In the genomic region with DNA sequence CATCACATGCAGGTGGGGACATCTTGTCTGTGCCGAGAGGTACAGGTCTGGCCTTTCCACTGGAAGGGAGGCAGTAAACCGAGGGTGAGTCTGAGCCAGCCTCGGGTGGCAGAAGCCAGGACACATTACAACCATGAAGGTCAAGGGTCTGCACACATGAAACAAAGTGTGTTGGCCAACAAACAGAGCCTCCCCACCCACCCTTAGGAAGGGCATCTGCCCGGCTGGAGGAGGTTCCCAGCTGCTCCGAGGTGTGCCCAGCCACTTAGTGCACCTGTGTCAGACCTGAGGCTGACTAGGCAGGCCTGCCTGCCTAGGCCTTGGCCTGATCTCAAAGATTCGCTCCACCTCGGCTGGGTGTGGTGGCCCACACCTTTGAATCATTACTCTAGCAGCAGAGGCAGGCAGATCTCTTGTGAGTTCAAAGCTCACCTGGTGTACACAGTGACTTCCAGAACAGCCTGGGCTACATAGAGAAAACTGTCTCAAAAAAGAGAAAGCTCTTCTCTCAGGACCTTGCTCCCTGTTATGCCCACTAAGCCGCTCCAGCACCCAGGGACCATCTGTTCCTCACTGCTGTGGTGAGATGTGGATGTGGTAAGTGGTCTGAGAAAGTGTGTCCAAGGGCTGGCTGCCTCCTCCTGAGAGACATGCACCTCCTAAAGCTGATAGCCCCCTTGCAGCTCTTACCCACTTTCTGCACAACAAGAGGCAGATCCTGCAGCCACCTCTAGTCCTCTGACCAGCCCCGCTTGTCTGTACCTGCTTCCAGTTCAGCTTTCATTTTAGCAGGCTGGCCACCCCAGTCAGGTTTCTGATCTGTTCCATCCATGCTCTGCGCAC, we compare ENCODE assay signal across 8 mouse cellular contexts. TPM values are rescaled to one million over a fixed set of nuclear protein-coding genes. Genes with fewer than 3 reads are reported as not detected.
DNase-seq lines count a peak whose midpoint lies in the region; ATAC-seq lines count a peak whose summit lies in the region.

No protein-coding gene starts in this region.

- H3K9me3 ChIP-seq in forebrain, embryonic 14.5 days (replicated peaks; ENCODE audit: control insufficient read depth, low read length) = no peaks in the 10 kb centered on the region
- no peaks in the 10 kb centered on the region for H3K9me3 ChIP-seq in kidney, embryonic 14.5 days (ENCODE audit: control insufficient read depth, low read length)
- H3K9me3 ChIP-seq in midbrain, embryonic 14.5 days (ENCODE audit: control insufficient read depth, low read length) = no peaks in the 10 kb centered on the region

- H3K4me3 ChIP-seq in forebrain, embryonic 14.5 days (ENCODE audit: low read depth, low read length) = no peak overlapping the region
- H3K4me3 ChIP-seq in kidney, embryonic 14.5 days (ENCODE audit: low read length) = no peak overlapping the region
- H3K4me3 ChIP-seq in midbrain, embryonic 14.5 days (replicated peaks; ENCODE audit: low read depth, low read length) = no peak overlapping the region

- H3K27me3 ChIP-seq in forebrain, embryonic 14.5 days (replicated peaks; ENCODE audit: control insufficient read depth, insufficient read depth, low read length) = no peaks in the 10 kb centered on the region
- no peaks in the 10 kb centered on the region for H3K27me3 ChIP-seq in kidney, embryonic 14.5 days (ENCODE audit: control insufficient read depth, insufficient read depth, low read length)
- H3K27me3 ChIP-seq in midbrain, embryonic 14.5 days (ENCODE audit: control insufficient read depth, insufficient read depth, low read length) = no peaks in the 10 kb centered on the region

- no peak overlapping the region for H3K4me2 ChIP-seq in forebrain, embryonic 14.5 days (ENCODE audit: low read length)
- peak overlapping the region; percentile 89; the same call in 1 of the 2 replicates for H3K4me2 ChIP-seq in kidney, embryonic 14.5 days (replicated peaks; ENCODE audit: low read depth, low read length)
- peak overlapping the region; percentile 99 for H3K4me2 ChIP-seq in midbrain, embryonic 14.5 days (ENCODE audit: low read length)

- peaks cover 8% of the 10 kb centered on the region for H3K36me3 ChIP-seq in forebrain, embryonic 14.5 days (ENCODE audit: control insufficient read depth, insufficient read depth, low read length)
- peaks cover 7% of the 10 kb centered on the region; the same call in 1 of the 2 replicates for H3K36me3 ChIP-seq in kidney, embryonic 14.5 days (ENCODE audit: control insufficient read depth, insufficient read depth, low read length)
- peaks cover 8% of the 10 kb centered on the region for H3K36me3 ChIP-seq in midbrain, embryonic 14.5 days (ENCODE audit: control insufficient read depth, insufficient read depth, low read length)

- WGBS in forebrain, embryonic 14.5 days = 86% methylated on average over 10 of the region's 10 CpGs
- WGBS in kidney, embryonic 14.5 days = 72% methylated on average over 10 of the region's 10 CpGs
- WGBS in midbrain, embryonic 14.5 days = 88% methylated on average over 10 of the region's 10 CpGs

- peak overlapping the region; percentile 6; the same call in 1 of the 2 replicates for H3K9ac ChIP-seq in forebrain, embryonic 14.5 days (ENCODE audit: low read length)
- peak overlapping the region; percentile 100; the same call in 1 of the 2 replicates for H3K9ac ChIP-seq in kidney, embryonic 14.5 days (ENCODE audit: low read depth, low read length)
- 0 out of 2 replicates have a peak overlapping the region, but pooled peaks have one; percentile 100 for H3K9ac ChIP-seq in midbrain, embryonic 14.5 days (replicated peaks; ENCODE audit: low read length)

- DNase-seq in kidney, adult 11 months = peak; percentile 67
- no peak for DNase-seq in kidney, postnatal 36 days
- DNase-seq in ZHBTc4 (ENCODE audit: low read depth, low spot score) = peak; percentile 24
- DNase-seq in forebrain, embryonic 14.5 days (ENCODE audit: low spot score) = no peak
- no peak for DNase-seq in midbrain, embryonic 14.5 days
- DNase-seq in embryo, embryonic 9.5 days (ENCODE audit: extremely low spot score) = no peak

- H3K27ac ChIP-seq in forebrain, embryonic 14.5 days (ENCODE audit: low read depth, low read length) = peak overlapping the region; percentile 99
- peak overlapping the region; percentile 99 for H3K27ac ChIP-seq in kidney, embryonic 14.5 days (ENCODE audit: low read depth, low read length)
- H3K27ac ChIP-seq in midbrain, embryonic 14.5 days (replicated peaks; ENCODE audit: low read depth, low read length) = peak overlapping the region; percentile 100

- peaks cover 16% of the 10 kb centered on the region for H3K4me1 ChIP-seq in forebrain, embryonic 14.5 days (ENCODE audit: control insufficient read depth, insufficient read depth, low read length)
- peaks cover 29% of the 10 kb centered on the region for H3K4me1 ChIP-seq in kidney, embryonic 14.5 days (ENCODE audit: control insufficient read depth, insufficient read depth, low read length)
- H3K4me1 ChIP-seq in midbrain, embryonic 14.5 days (ENCODE audit: control insufficient read depth, insufficient read depth, low read length) = peaks cover 25% of the 10 kb centered on the region

- ATAC-seq in forebrain, embryonic 14.5 days = no peak
- ATAC-seq in kidney, embryonic 14.5 days (ENCODE audit: low FRiP score, low TSS enrichment) = no peak
- ATAC-seq in midbrain, embryonic 14.5 days (ENCODE audit: low FRiP score, low TSS enrichment) = no peak
- ATAC-seq in erythroblast, adult 5-6 weeks (replicated peaks; ENCODE audit: low FRiP score, poor library complexity, severe bottlenecking) = no peak

RNA-seq across cellular contexts. Expression of a gene that starts 3.1 kb away (rescaled TPM):
- 3,852 and 3,863 TPM in 2 replicates for polyA plus RNA-seq in forebrain, embryonic 14.5 days (2014; fragmentation: Nextera tagmentation; extraction: Ambion mirVana)
- 2,303 and 2,603 TPM in 2 replicates for polyA plus RNA-seq in kidney, embryonic 14.5 days (2014; fragmentation: Nextera tagmentation; extraction: Ambion mirVana)
- 4,502 and 4,930 TPM in 2 replicates for polyA plus RNA-seq in midbrain, embryonic 14.5 days (2014; fragmentation: Nextera tagmentation; extraction: Ambion mirVana)
- 637 and 655 TPM in 2 replicates for total RNA-seq in erythroblast, adult 5-6 weeks (2015; ENCODE audit: low replicate concordance)
- 301 and 341 TPM in 2 replicates for total RNA-seq in erythroblast, adult 5-6 weeks (2017; ENCODE audit: low replicate concordance)

RNA-seq across cellular contexts. Expression of a gene that starts 9.9 kb away (rescaled TPM):
- 0.75 and 1.4 TPM in 2 replicates for polyA plus RNA-seq in forebrain, embryonic 14.5 days (2014; fragmentation: Nextera tagmentation; extraction: Ambion mirVana)
- polyA plus RNA-seq in kidney, embryonic 14.5 days (2014; fragmentation: Nextera tagmentation; extraction: Ambion mirVana) = 0.62 and 1.6 TPM in 2 replicates
- polyA plus RNA-seq in midbrain, embryonic 14.5 days (2014; fragmentation: Nextera tagmentation; extraction: Ambion mirVana) = 1.7 and 2.5 TPM in 2 replicates
- total RNA-seq in erythroblast, adult 5-6 weeks (2015; ENCODE audit: low replicate concordance) = not detected in 2 replicates
- not detected in 2 replicates for total RNA-seq in erythroblast, adult 5-6 weeks (2017; ENCODE audit: low replicate concordance)

RNA-seq across cellular contexts. Expression of a gene that starts 27.1 kb away (rescaled TPM):
- 51.7 and 71.1 TPM in 2 replicates for polyA plus RNA-seq in forebrain, embryonic 14.5 days (2014; fragmentation: Nextera tagmentation; extraction: Ambion mirVana)
- polyA plus RNA-seq in kidney, embryonic 14.5 days (2014; fragmentation: Nextera tagmentation; extraction: Ambion mirVana) = 32.1 and 40.3 TPM in 2 replicates
- polyA plus RNA-seq in midbrain, embryonic 14.5 days (2014; fragmentation: Nextera tagmentation; extraction: Ambion mirVana) = 95.9 and 114 TPM in 2 replicates
- 0.96 and 3.6 TPM in 2 replicates for total RNA-seq in erythroblast, adult 5-6 weeks (2015; ENCODE audit: low replicate concordance)
- total RNA-seq in erythroblast, adult 5-6 weeks (2017; ENCODE audit: low replicate concordance) = 1.4 and 2.9 TPM in 2 replicates

Comparison
In these comparisons a context has a peak if more than half of its experiments do, and no peak if none do; other contexts are left out.
1. DNase-seq: peak in kidney, adult 11 months (single experiment) and ZHBTc4 (single experiment); none in kidney, postnatal 36 days (0 of 2), forebrain, embryonic 14.5 days (single experiment), midbrain, embryonic 14.5 days (single experiment) and embryo, embryonic 9.5 days (single experiment).
2. H3K9ac ChIP-seq: peak in every context shown above with its lines; median percentile 100 in kidney, embryonic 14.5 days; 100 in midbrain, embryonic 14.5 days; 6 in forebrain, embryonic 14.5 days.
3. Peak in every context shown above with its lines, with median percentiles within 50 percentile points of each other: H3K27ac ChIP-seq.